Mouse (Mus musculus) Muller cell, postnatal 12 days (primary cell): ENCODE results near the gene Crocc.

Source experiments
- DNase-seq: peaks from one replicate; pipeline ENCODE4 v3.0.0-alpha.2; 2015; ENCODE audit errors: inconsistent ontology term

Crocc gene

GRCm38 (mm10) chr4:141020811-141021613, 39.3 kb downstream of the Crocc start:
- peak; percentile 78 for DNase-seq

- no peak for DNase-seq
These were observed 40.1 kb downstream of the Crocc start for GRCm38 (mm10) chr4:141020220-141020619.

GRCm38 (mm10) chr4:141017657-141018436, 42.5 kb downstream of the Crocc start:
- DNase-seq = no peak

- peak; percentile 29 for DNase-seq
These were observed 44.0 kb downstream of the Crocc start for GRCm38 (mm10) chr4:141016311-141016710.

GRCm38 (mm10) chr4:141015356-141015755, 45.0 kb downstream of the Crocc start:
- DNase-seq = no peak

GRCm38 (mm10) chr4:141014856-141015255, 45.5 kb downstream of the Crocc start:
- DNase-seq = no peak

- no peak for DNase-seq
These were observed 46.2 kb downstream of the Crocc start for GRCm38 (mm10) chr4:141014114-141014513.

- DNase-seq = peak; percentile 54
These were observed 47.8 kb downstream of the Crocc start for GRCm38 (mm10) chr4:141012558-141012957.

- peak; percentile 89 for DNase-seq
These were observed 48.6 kb downstream of the Crocc start for GRCm38 (mm10) chr4:141011556-141012328.

- peak; percentile 49 for DNase-seq
These were observed 49.4 kb downstream of the Crocc start for GRCm38 (mm10) chr4:141010941-141011429.

GRCm38 (mm10) chr4:141010526-141010925, 49.8 kb downstream of the Crocc start:
- peak; percentile 36 for DNase-seq

GRCm38 (mm10) chr4:141010118-141010517, 50.2 kb downstream of the Crocc start, which contains the start of gene Mfap2:
TSS of gene Mfap2 (plus strand) at chr4:141010418.
- no peak for DNase-seq

- peak; percentile 84 for DNase-seq
These were observed 52.3 kb downstream of the Crocc start for GRCm38 (mm10) chr4:141008028-141008427.

- no peak for DNase-seq
These were observed 54.4 kb downstream of the Crocc start for GRCm38 (mm10) chr4:141005983-141006382.

- DNase-seq = no peak
These were observed 63.5 kb downstream of the Crocc start for GRCm38 (mm10) chr4:140996812-140997211.

GRCm38 (mm10) chr4:140995811-140996210, 64.5 kb downstream of the Crocc start:
- no peak for DNase-seq

- DNase-seq = no peak
These were observed 66.5 kb downstream of the Crocc start for GRCm38 (mm10) chr4:140993846-140994245.

- DNase-seq = no peak
These were observed 68.1 kb downstream of the Crocc start for GRCm38 (mm10) chr4:140992215-140992614.

- no peak for DNase-seq
These were observed 70.9 kb downstream of the Crocc start for GRCm38 (mm10) chr4:140989447-140989846.

- no peak for DNase-seq
These were observed 71.6 kb downstream of the Crocc start for GRCm38 (mm10) chr4:140988706-140989290.

- DNase-seq = no peak
These were observed 72.9 kb downstream of the Crocc start for GRCm38 (mm10) chr4:140987476-140987875.
